Mouse (Mus musculus): ENCODE results near the gene C8b.

C8b gene

GRCm38 (mm10) chr4:104805414-104806257, 39.5 kb downstream of the C8b start:
- DNase-seq (ENCODE audit: extremely low spot score, low read depth, low spot score), result no peak

- no peak for DNase-seq (ENCODE audit: extremely low spot score, low read depth, low spot score)
These were observed 44.7 kb downstream of the C8b start for GRCm38 (mm10) chr4:104810710-104811286.

- no peak for DNase-seq (ENCODE audit: extremely low spot score, low read depth, low spot score)
These were observed 47.5 kb downstream of the C8b start for GRCm38 (mm10) chr4:104813617-104814016.

GRCm38 (mm10) chr4:104816519-104817232, 50.6 kb downstream of the C8b start:
- no peak for DNase-seq (ENCODE audit: extremely low spot score, low read depth, low spot score)

GRCm38 (mm10) chr4:104817509-104817908, 51.4 kb downstream of the C8b start:
- DNase-seq (ENCODE audit: extremely low spot score, low read depth, low spot score), result no peak

GRCm38 (mm10) chr4:104818986-104819385, 52.9 kb downstream of the C8b start:
- no peak for DNase-seq (ENCODE audit: extremely low spot score, low read depth, low spot score)

- DNase-seq (ENCODE audit: extremely low spot score, low read depth, low spot score), result no peak
These were observed 53.8 kb downstream of the C8b start for GRCm38 (mm10) chr4:104819891-104820290.

- DNase-seq (ENCODE audit: extremely low spot score, low read depth, low spot score), result no peak
These were observed 57.5 kb downstream of the C8b start for GRCm38 (mm10) chr4:104823597-104824101.

- DNase-seq (ENCODE audit: extremely low spot score, low read depth, low spot score), result no peak
These were observed 58.4 kb downstream of the C8b start for GRCm38 (mm10) chr4:104824381-104825077.

- DNase-seq (ENCODE audit: extremely low spot score, low read depth, low spot score), result no peak
These were observed 62.8 kb downstream of the C8b start for GRCm38 (mm10) chr4:104828939-104829338.

GRCm38 (mm10) chr4:104835096-104835495, 69.0 kb downstream of the C8b start:
- no peak for DNase-seq (ENCODE audit: extremely low spot score, low read depth, low spot score)

GRCm38 (mm10) chr4:104838342-104838741, 72.2 kb downstream of the C8b start:
- no peak for DNase-seq (ENCODE audit: extremely low spot score, low read depth, low spot score)

GRCm38 (mm10) chr4:104842204-104842603, 76.1 kb downstream of the C8b start:
- no peak for DNase-seq (ENCODE audit: extremely low spot score, low read depth, low spot score)

- no peak for DNase-seq (ENCODE audit: extremely low spot score, low read depth, low spot score)
These were observed 77.4 kb downstream of the C8b start for GRCm38 (mm10) chr4:104843546-104843945.
